Mouse (Mus musculus) gastrocnemius, postnatal 25 days (tissue): Measurements from ENCODE around the gene Gdf7. TPM values are rescaled to one million over a fixed set of nuclear protein-coding genes. Genes with fewer than 3 reads are reported as not detected.

Experiments used
- DNase-seq: peaks from one replicate; pipeline ENCODE4 v3.0.0; 2022
- long read RNA-seq, 2 experiments: library from polyadenylated mRNA; stranded (forward); transcript quantifications; one replicate each; pipeline ENCODE4 v2.0.0; 2021
- total RNA-seq, 2 experiments: library from RNA; stranded (reverse); gene quantifications; 1 replicate in 1 of 2; 2 replicates in 1 of 2; pipeline ENCODE4 v1.2.3; 2021

The Gdf7 gene
- not detected for total RNA-seq
- long read RNA-seq, experiment 1 = 0 reads
- long read RNA-seq, experiment 2 = 0 reads

- no peak for DNase-seq
Measured at GRCm38 (mm10) chr12:8301841-8302431, at the start of gene Gdf7. Gene Gdf7, minus strand, starts transcription at chr12:8301954.

GRCm38 (mm10) chr12:8351025-8351903, 49.5 kb upstream of the Gdf7 start:
- peak; percentile 49 for DNase-seq

GRCm38 (mm10) chr12:8348733-8349513, 47.2 kb upstream of the Gdf7 start:
- no peak for DNase-seq

GRCm38 (mm10) chr12:8347746-8348462, 46.1 kb upstream of the Gdf7 start:
- no peak for DNase-seq

GRCm38 (mm10) chr12:8345539-8345938, 43.8 kb upstream of the Gdf7 start:
- no peak for DNase-seq

GRCm38 (mm10) chr12:8344897-8345296, 43.1 kb upstream of the Gdf7 start:
- peak; percentile 76 for DNase-seq

GRCm38 (mm10) chr12:8343381-8343780, 41.6 kb upstream of the Gdf7 start:
- DNase-seq = no peak

GRCm38 (mm10) chr12:8341008-8341407, 39.3 kb upstream of the Gdf7 start:
- no peak for DNase-seq

GRCm38 (mm10) chr12:8339591-8340319, 38.0 kb upstream of the Gdf7 start:
- DNase-seq = no peak

GRCm38 (mm10) chr12:8338918-8339317, 37.2 kb upstream of the Gdf7 start:
- DNase-seq = no peak

GRCm38 (mm10) chr12:8338491-8338890, 36.7 kb upstream of the Gdf7 start:
- no peak for DNase-seq

GRCm38 (mm10) chr12:8337286-8338060, 35.7 kb upstream of the Gdf7 start:
- no peak for DNase-seq

- no peak for DNase-seq
Measured at GRCm38 (mm10) chr12:8336601-8337285, 35.0 kb upstream of the Gdf7 start.

GRCm38 (mm10) chr12:8335503-8335902, 33.7 kb upstream of the Gdf7 start:
- DNase-seq = no peak

GRCm38 (mm10) chr12:8334261-8334660, 32.5 kb upstream of the Gdf7 start:
- DNase-seq = peak; percentile 63

- no peak for DNase-seq
Measured at GRCm38 (mm10) chr12:8333617-8334016, 31.9 kb upstream of the Gdf7 start.

- no peak for DNase-seq
Measured at GRCm38 (mm10) chr12:8332174-8332542, 30.4 kb upstream of the Gdf7 start.

GRCm38 (mm10) chr12:8331489-8332173, 29.9 kb upstream of the Gdf7 start:
- peak; percentile 68 for DNase-seq

- DNase-seq = no peak
Measured at GRCm38 (mm10) chr12:8329236-8329635, 27.5 kb upstream of the Gdf7 start.
